Mouse (Mus musculus) ES-Bruce4 (cell line): ENCODE measurements around the gene Car6. TPM values are rescaled to one million over a fixed set of nuclear protein-coding genes. Genes with fewer than 3 reads are reported as not detected.

ENCODE experiments used
- H3K27ac ChIP-seq: 2 replicates; pipeline ENCODE4 v1.5.1; 2012; ENCODE audit warnings: low read length, inconsistent platforms; ENCODE audit not compliant: insufficient read depth
- H3K27me3 ChIP-seq: 2 replicates; pipeline ENCODE4 v1.6.1; 2012; ENCODE audit warnings: mild to moderate bottlenecking, low read length, inconsistent platforms; ENCODE audit not compliant: control insufficient read depth, poor library complexity, insufficient read depth, severe bottlenecking
- H3K36me3 ChIP-seq: 2 replicates; pipeline ENCODE4 v1.6.1; 2012; ENCODE audit warnings: inconsistent platforms, mild to moderate bottlenecking, low read length, moderate library complexity; ENCODE audit not compliant: control insufficient read depth, poor library complexity, insufficient read depth, severe bottlenecking
- H3K4me1 ChIP-seq: one replicate; pipeline ENCODE4 v1.8.1; 2011; ENCODE audit warnings: low read length; ENCODE audit not compliant: control insufficient read depth, insufficient read depth
- H3K4me3 ChIP-seq: 2 replicates; pipeline ENCODE4 v1.5.1; 2011; ENCODE audit warnings: low read depth, mild to moderate bottlenecking, low read length
- H3K9ac ChIP-seq: 2 replicates; pipeline ENCODE4 v1.6.1; 2012; ENCODE audit warnings: low read depth, mild to moderate bottlenecking, inconsistent platforms; ENCODE audit not compliant: poor library complexity, severe bottlenecking
- H3K9me3 ChIP-seq: replicated peaks from 2 replicates; pipeline ENCODE4 v1.6.1; 2012; ENCODE audit warnings: mild to moderate bottlenecking, low read length, inconsistent platforms; ENCODE audit not compliant: control insufficient read depth, poor library complexity, insufficient read depth, severe bottlenecking
- CTCF ChIP-seq: IDR thresholded peaks from one replicate; pipeline ENCODE4 v1.8.1; 2011; ENCODE audit warnings: low read depth, low read length
- EP300 ChIP-seq: IDR thresholded peaks from 2 replicates; pipeline ENCODE4 v1.6.1; 2011; ENCODE audit warnings: low read depth, low read length; ENCODE audit not compliant: insufficient read depth
- POLR2A ChIP-seq: IDR thresholded peaks from one replicate; pipeline ENCODE4 v1.8.1; 2011; ENCODE audit warnings: low read length; ENCODE audit not compliant: insufficient read depth
- polyA plus RNA-seq: library from polyadenylated mRNA; stranded (reverse); fragments of >200 nt; gene quantifications from 2 replicates; pipeline ENCODE4 v1.2.4, GENCODE M21; 2011; ENCODE audit warnings: low read depth; ENCODE audit not compliant: missing spikeins, insufficient read depth, insufficient read length

Gene Car6
- polyA plus RNA-seq, 1 experiment = not detected

- peak overlapping the region; percentile 89 for H3K4me3 ChIP-seq
- H3K27ac ChIP-seq = no peak overlapping the region
- H3K4me1 ChIP-seq = no peaks in the 10 kb centered on the region
- TF ChIP-seq CTCF (no peak), EP300 (no peak), POLR2A (no peak)
- no peaks in the 10 kb centered on the region for H3K27me3 ChIP-seq
- no peaks in the 10 kb centered on the region for H3K36me3 ChIP-seq
- H3K9ac ChIP-seq = peak overlapping the region; percentile 23
- no peaks in the 10 kb centered on the region for H3K9me3 ChIP-seq
Measured at GRCm38 (mm10) chr4:150144242-150144641, 56.9 kb downstream of the Car6 start.

- Histone ChIP-seq H3K27me3 (no peaks in the 10 kb centered on the region), H3K4me3 (no peak overlapping the region), H3K27ac (no peak overlapping the region), H3K9ac (no peak overlapping the region), H3K4me1 (peaks cover 2% of the 10 kb centered on the region), H3K36me3 (no peaks in the 10 kb centered on the region), H3K9me3 (no peaks in the 10 kb centered on the region)
- TF ChIP-seq POLR2A = no peak
- TF ChIP-seq CTCF = no peak
- no peak for TF ChIP-seq EP300
Measured at GRCm38 (mm10) chr4:150140346-150140745, 60.8 kb downstream of the Car6 start.

- Histone ChIP-seq H3K36me3 (no peaks in the 10 kb centered on the region), H3K9ac (no peak overlapping the region), H3K9me3 (no peaks in the 10 kb centered on the region), H3K4me1 (peaks cover 2% of the 10 kb centered on the region), H3K27me3 (no peaks in the 10 kb centered on the region), H3K4me3 (no peak overlapping the region), H3K27ac (no peak overlapping the region)
- TF ChIP-seq EP300 (no peak), CTCF (no peak), POLR2A (no peak)
Measured at GRCm38 (mm10) chr4:150139090-150139489, 62.0 kb downstream of the Car6 start.

GRCm38 (mm10) chr4:150138084-150138543 is 63.0 kb downstream of the Car6 start:
- H3K27ac ChIP-seq = no peak overlapping the region
- H3K36me3 ChIP-seq = no peaks in the 10 kb centered on the region
- TF ChIP-seq EP300 = no peak
- no peak for TF ChIP-seq CTCF
- TF ChIP-seq POLR2A = no peak
- peaks cover 2% of the 10 kb centered on the region for H3K4me1 ChIP-seq
- peak overlapping the region; percentile 46 for H3K4me3 ChIP-seq
- H3K9me3 ChIP-seq = no peaks in the 10 kb centered on the region
- H3K27me3 ChIP-seq = no peaks in the 10 kb centered on the region
- H3K9ac ChIP-seq = no peak overlapping the region

- no peaks in the 10 kb centered on the region for H3K27me3 ChIP-seq
- TF ChIP-seq CTCF = no peak
- no peak for TF ChIP-seq EP300
- TF ChIP-seq POLR2A = no peak
- peaks cover 3% of the 10 kb centered on the region for H3K4me1 ChIP-seq
- no peaks in the 10 kb centered on the region for H3K9me3 ChIP-seq
- no peak overlapping the region for H3K27ac ChIP-seq
- H3K4me3 ChIP-seq = peak overlapping the region; percentile 7; the same call in 1 of the 2 replicates
- no peaks in the 10 kb centered on the region for H3K36me3 ChIP-seq
- no peak overlapping the region for H3K9ac ChIP-seq
Measured at GRCm38 (mm10) chr4:150137368-150138083, 63.6 kb downstream of the Car6 start.

Other genes starting within 250 kb of the Car6 start
- 28.1 and 28.7 TPM in 2 replicates for gene Spsb1, start 246.3 kb downstream of the Car6 start, polyA plus RNA-seq
- 13.7 and 15.0 TPM in 2 replicates for gene H6pd, start 192.3 kb downstream of the Car6 start, polyA plus RNA-seq
- 2.2 and 2.7 TPM in 2 replicates for gene Gpr157, start 114.0 kb downstream of the Car6 start, polyA plus RNA-seq
- gene Slc2a5, start 82.0 kb downstream of the Car6 start, polyA plus RNA-seq = 2.2 TPM in 2 replicates
- not detected in 2 replicates for gene Slc2a7, start 52.4 kb downstream of the Car6 start, polyA plus RNA-seq
- 1,323 and 1,403 TPM in 2 replicates for gene Eno1, start 35.4 kb upstream of the Car6 start, polyA plus RNA-seq
- 77.3 and 93.6 TPM in 2 replicates for gene Rere, start 80.3 kb upstream of the Car6 start, polyA plus RNA-seq